Mouse (Mus musculus): ENCODE data around the gene Ss18l2. TPM values are rescaled to one million over a fixed set of nuclear protein-coding genes. Genes with fewer than 3 reads are reported as not detected.

The Ss18l2 gene
- polyA plus RNA-seq, 1 experiment from 2014 or later: 111 TPM

DNA sequence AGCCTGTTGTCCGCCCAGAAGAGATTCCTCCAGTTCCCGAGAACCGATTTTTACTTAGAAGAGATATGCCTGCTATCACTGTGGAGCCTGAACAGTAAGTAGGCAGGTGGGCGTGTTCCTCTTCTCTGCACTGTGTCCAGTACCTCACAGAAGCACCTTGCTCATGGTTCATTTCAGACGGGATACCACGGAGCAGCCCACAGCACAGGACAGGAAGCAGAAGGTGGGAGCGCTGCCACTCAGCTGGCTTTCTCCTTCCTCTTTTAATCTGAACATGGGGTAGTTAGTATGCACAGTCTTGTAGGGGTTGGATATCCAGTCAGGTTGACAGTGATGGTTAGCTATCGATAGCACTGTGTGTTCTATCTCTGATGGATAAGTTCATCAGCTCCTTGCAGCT, 33.9 kb downstream of the Ss18l2 start:
- Histone ChIP-seq H3K4me3 (ENCODE audit: low read length) (no peak overlapping the region), H3K36me3 (ENCODE audit: control insufficient read depth, insufficient read depth, low read length) (peaks cover 88% of the 10 kb centered on the region), H3K4me1 (ENCODE audit: control insufficient read depth, insufficient read depth, low read length) (no peaks in the 10 kb centered on the region), H3K4me2 (replicated peaks; ENCODE audit: low read depth, low read length) (no peak overlapping the region), H3K27ac (ENCODE audit: low read depth, low read length) (no peak overlapping the region), H3K27me3 (ENCODE audit: control insufficient read depth, insufficient read depth, low read length) (no peaks in the 10 kb centered on the region), H3K9me3 (ENCODE audit: control insufficient read depth, low read length) (no peaks in the 10 kb centered on the region), H3K9ac (ENCODE audit: low read depth, low read length) (no peak overlapping the region)
- no peak for ATAC-seq (ENCODE audit: low FRiP score, low TSS enrichment)
- WGBS: 93% methylated on average over 8 of the region's 8 CpGs

DNA sequence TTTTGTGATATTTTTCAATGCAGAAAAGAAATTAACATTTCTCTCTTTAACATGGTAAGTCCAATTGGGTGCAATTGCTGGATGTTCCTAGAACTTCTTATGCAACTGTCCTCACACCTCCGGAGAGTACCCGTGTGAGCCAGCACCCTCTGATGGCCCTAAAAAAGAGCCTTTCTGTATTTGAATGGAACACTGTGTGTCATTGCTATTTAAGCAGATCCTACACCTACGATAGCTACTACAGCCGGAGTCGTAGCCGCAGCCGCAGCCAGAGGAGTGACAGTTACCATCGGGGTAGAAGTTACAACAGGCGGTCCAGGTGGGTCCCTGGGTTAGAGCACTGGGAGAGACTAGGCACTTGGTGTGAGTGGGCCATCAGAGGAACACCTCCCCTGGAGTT, 42.6 kb downstream of the Ss18l2 start:
- Histone ChIP-seq H3K4me3 (ENCODE audit: low read length) (no peak overlapping the region), H3K27me3 (ENCODE audit: control insufficient read depth, insufficient read depth, low read length) (no peaks in the 10 kb centered on the region), H3K27ac (ENCODE audit: low read depth, low read length) (no peak overlapping the region), H3K9me3 (ENCODE audit: control insufficient read depth, low read length) (no peaks in the 10 kb centered on the region), H3K4me2 (replicated peaks; ENCODE audit: low read depth, low read length) (no peak overlapping the region), H3K4me1 (ENCODE audit: control insufficient read depth, insufficient read depth, low read length) (peaks cover 4% of the 10 kb centered on the region; the same call in 1 of the 2 replicates), H3K9ac (ENCODE audit: low read depth, low read length) (no peak overlapping the region), H3K36me3 (ENCODE audit: control insufficient read depth, insufficient read depth, low read length) (peaks cover 86% of the 10 kb centered on the region)
- WGBS: 96% methylated on average over 9 of the region's 9 CpGs
- no peak for ATAC-seq (ENCODE audit: low FRiP score, low TSS enrichment)

- no peak overlapping the region for H3K27ac ChIP-seq (ENCODE audit: low read depth, low read length)
- H3K36me3 ChIP-seq (ENCODE audit: control insufficient read depth, insufficient read depth, low read length): peaks cover 68% of the 10 kb centered on the region
- no peak overlapping the region for H3K4me3 ChIP-seq (ENCODE audit: low read length)
- H3K27me3 ChIP-seq (ENCODE audit: control insufficient read depth, insufficient read depth, low read length): no peaks in the 10 kb centered on the region
- no peak for ATAC-seq (ENCODE audit: low FRiP score, low TSS enrichment)
- peaks cover 17% of the 10 kb centered on the region; the same call in 1 of the 2 replicates for H3K4me1 ChIP-seq (ENCODE audit: control insufficient read depth, insufficient read depth, low read length)
- WGBS: 93% methylated on average over 3 of the region's 3 CpGs
- H3K4me2 ChIP-seq (replicated peaks; ENCODE audit: low read depth, low read length): no peak overlapping the region
- H3K9ac ChIP-seq (ENCODE audit: low read depth, low read length): no peak overlapping the region
- no peaks in the 10 kb centered on the region for H3K9me3 ChIP-seq (ENCODE audit: control insufficient read depth, low read length)
These were observed 44.5 kb downstream of the Ss18l2 start for GRCm38 (mm10) chr9:121754624-121755023.

DNA sequence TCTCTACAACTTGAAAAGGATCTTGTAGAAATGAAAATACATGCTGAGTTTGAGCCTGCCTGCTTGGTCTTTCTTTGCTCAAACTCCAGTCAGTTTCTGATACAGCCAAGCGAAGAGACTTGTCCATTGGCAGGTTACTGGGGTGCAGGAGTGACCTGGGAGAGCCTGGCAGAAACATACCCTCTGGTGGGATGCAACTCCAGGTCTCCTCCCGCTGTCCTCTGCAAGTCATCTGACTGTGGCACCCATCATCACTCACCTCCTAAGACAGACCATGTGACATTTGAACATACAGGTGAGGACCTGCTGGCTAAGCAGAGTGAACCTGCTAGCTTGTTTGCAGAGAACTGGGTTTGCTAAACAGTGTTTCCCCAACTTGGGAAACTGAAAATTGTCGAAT, 46.7 kb downstream of the Ss18l2 start:
- Histone ChIP-seq H3K4me3 (ENCODE audit: low read length) (no peak overlapping the region), H3K9ac (ENCODE audit: low read depth, low read length) (no peak overlapping the region), H3K4me2 (replicated peaks; ENCODE audit: low read depth, low read length) (no peak overlapping the region), H3K9me3 (ENCODE audit: control insufficient read depth, low read length) (no peaks in the 10 kb centered on the region), H3K36me3 (ENCODE audit: control insufficient read depth, insufficient read depth, low read length) (peaks cover 46% of the 10 kb centered on the region), H3K27me3 (ENCODE audit: control insufficient read depth, insufficient read depth, low read length) (no peaks in the 10 kb centered on the region), H3K4me1 (ENCODE audit: control insufficient read depth, insufficient read depth, low read length) (peaks cover 26% of the 10 kb centered on the region; the same call in 1 of the 2 replicates), H3K27ac (ENCODE audit: low read depth, low read length) (no peak overlapping the region)
- WGBS: 89% methylated on average over 3 of the region's 3 CpGs
- ATAC-seq (ENCODE audit: low FRiP score, low TSS enrichment): no peak

DNA sequence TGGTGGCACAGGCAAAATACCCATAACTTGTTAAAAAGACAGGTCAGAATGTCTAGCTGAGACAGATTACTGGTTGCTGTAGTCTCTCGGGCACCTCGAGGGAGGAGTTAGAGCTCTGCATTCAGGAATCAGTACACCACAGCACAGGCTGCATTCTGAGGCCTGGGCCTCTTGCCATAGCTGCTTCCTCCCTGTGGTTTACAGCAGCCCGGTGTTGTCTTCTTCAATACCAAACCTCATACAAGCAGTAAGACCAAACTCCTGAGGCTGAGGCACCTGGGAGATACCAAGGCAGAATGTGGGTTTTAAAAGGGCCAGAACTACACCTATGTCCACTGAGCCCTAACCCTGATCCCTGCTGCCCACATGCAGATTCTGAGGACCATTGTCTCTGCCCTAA, 47.3 kb downstream of the Ss18l2 start:
- no peak for ATAC-seq (ENCODE audit: low FRiP score, low TSS enrichment)
- 65% methylated on average over 3 of the region's 3 CpGs for WGBS
- no peaks in the 10 kb centered on the region for H3K9me3 ChIP-seq (ENCODE audit: control insufficient read depth, low read length)
- H3K4me3 ChIP-seq (ENCODE audit: low read length): no peak overlapping the region
- peaks cover 26% of the 10 kb centered on the region; the same call in 1 of the 2 replicates for H3K4me1 ChIP-seq (ENCODE audit: control insufficient read depth, insufficient read depth, low read length)
- H3K27ac ChIP-seq (ENCODE audit: low read depth, low read length): no peak overlapping the region
- peaks cover 40% of the 10 kb centered on the region for H3K36me3 ChIP-seq (ENCODE audit: control insufficient read depth, insufficient read depth, low read length)
- no peak overlapping the region for H3K9ac ChIP-seq (ENCODE audit: low read depth, low read length)
- H3K27me3 ChIP-seq (ENCODE audit: control insufficient read depth, insufficient read depth, low read length): no peaks in the 10 kb centered on the region
- no peak overlapping the region for H3K4me2 ChIP-seq (replicated peaks; ENCODE audit: low read depth, low read length)

GRCm38 (mm10) chr9:121757835-121758814, 48.0 kb downstream of the Ss18l2 start:
- no peak overlapping the region for H3K27ac ChIP-seq (ENCODE audit: low read depth, low read length)
- peak overlapping the region; percentile 94 for H3K4me2 ChIP-seq (replicated peaks; ENCODE audit: low read depth, low read length)
- peaks cover 26% of the 10 kb centered on the region; the same call in 1 of the 2 replicates for H3K4me1 ChIP-seq (ENCODE audit: control insufficient read depth, insufficient read depth, low read length)
- H3K9ac ChIP-seq (ENCODE audit: low read depth, low read length): 0 out of 2 replicates have a peak overlapping the region, but pooled peaks have one; percentile 92
- peak overlapping the region; percentile 86 for H3K4me3 ChIP-seq (ENCODE audit: low read length)
- 47% methylated on average over 10 of the region's 10 CpGs for WGBS
- ATAC-seq (ENCODE audit: low FRiP score, low TSS enrichment): no peak
- peaks cover 42% of the 10 kb centered on the region for H3K36me3 ChIP-seq (ENCODE audit: control insufficient read depth, insufficient read depth, low read length)
- no peaks in the 10 kb centered on the region for H3K27me3 ChIP-seq (ENCODE audit: control insufficient read depth, insufficient read depth, low read length)
- H3K9me3 ChIP-seq (ENCODE audit: control insufficient read depth, low read length): no peaks in the 10 kb centered on the region

DNA sequence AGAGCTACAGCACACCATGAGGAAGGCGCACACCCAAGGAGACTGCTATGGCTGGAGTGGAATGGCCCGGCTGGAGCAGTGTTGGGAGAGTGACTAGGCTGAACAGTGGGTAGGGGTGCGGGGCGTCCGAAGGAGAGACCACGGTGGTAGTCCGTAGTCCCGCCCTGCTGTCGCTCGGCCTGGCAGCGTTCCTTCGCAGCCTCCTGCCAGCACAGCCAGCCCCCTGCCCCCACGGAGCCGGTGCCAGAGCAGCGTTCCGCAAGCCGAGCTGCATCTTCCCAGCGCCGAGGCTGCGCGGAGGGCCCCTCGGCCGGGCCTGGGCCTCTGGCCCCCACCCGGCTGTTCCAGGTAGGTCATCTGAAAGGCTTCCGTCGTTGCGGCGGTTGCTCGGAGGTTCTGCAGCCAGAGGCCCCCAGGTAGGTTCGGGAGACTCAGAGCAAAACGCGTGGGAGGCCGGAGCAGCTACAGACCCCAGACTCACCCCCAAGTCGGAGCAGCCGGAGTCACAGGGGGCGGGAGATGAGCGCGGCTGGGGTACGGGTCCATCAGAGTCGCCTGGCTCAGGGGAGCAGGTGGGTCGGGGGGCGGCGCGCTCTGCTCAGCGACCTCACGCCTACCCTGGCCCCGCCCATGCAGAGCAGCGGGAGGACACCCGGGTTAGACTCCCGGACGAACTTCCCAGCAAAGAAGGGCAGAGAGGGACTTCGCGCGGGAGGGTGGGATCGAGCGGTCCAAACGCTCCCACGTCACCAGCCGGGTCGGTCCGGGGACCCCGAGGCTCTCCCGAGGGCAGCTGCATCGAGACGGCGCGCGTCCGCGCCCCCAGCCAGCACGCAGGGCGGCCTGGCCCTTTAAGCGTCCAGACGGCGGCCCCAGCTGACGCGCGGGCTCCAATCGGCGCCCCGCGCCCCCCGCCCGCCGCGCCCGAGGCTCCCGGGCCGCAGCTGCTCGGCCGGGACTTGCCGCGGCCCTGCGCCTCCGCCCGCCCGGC, 49.3 kb downstream of the Ss18l2 start, which contains the start of gene Zfp651:
Gene Zfp651 (plus strand): TSS at position 240 of the 991 bp plus-strand sequence.
- peaks cover 26% of the 10 kb centered on the region; the same call in 1 of the 2 replicates for H3K4me1 ChIP-seq (ENCODE audit: control insufficient read depth, insufficient read depth, low read length)
- peak within 1 kb of the TSS; percentile 92 for H3K9ac ChIP-seq (ENCODE audit: low read depth, low read length)
- no peaks in the 10 kb centered on the region for H3K27me3 ChIP-seq (ENCODE audit: control insufficient read depth, insufficient read depth, low read length)
- H3K4me2 ChIP-seq (replicated peaks; ENCODE audit: low read depth, low read length): peak within 1 kb of the TSS; percentile 94
- peaks cover 38% of the 10 kb centered on the region for H3K36me3 ChIP-seq (ENCODE audit: control insufficient read depth, insufficient read depth, low read length)
- peak within 1 kb of the TSS; percentile 93 for H3K27ac ChIP-seq (ENCODE audit: low read depth, low read length)
- 1% methylated on average over 80 of the region's 97 CpGs for WGBS
- ATAC-seq (ENCODE audit: low FRiP score, low TSS enrichment): peak; percentile 75
- peak within 1 kb of the TSS; percentile 86 for H3K4me3 ChIP-seq (ENCODE audit: low read length)
- H3K9me3 ChIP-seq (ENCODE audit: control insufficient read depth, low read length): no peaks in the 10 kb centered on the region

- peaks cover 37% of the 10 kb centered on the region for H3K36me3 ChIP-seq (ENCODE audit: control insufficient read depth, insufficient read depth, low read length)
- H3K27ac ChIP-seq (ENCODE audit: low read depth, low read length): peak overlapping the region; percentile 93
- peak overlapping the region; percentile 94 for H3K4me2 ChIP-seq (replicated peaks; ENCODE audit: low read depth, low read length)
- no peaks in the 10 kb centered on the region for H3K27me3 ChIP-seq (ENCODE audit: control insufficient read depth, insufficient read depth, low read length)
- ATAC-seq (ENCODE audit: low FRiP score, low TSS enrichment): peak; percentile 74
- H3K9me3 ChIP-seq (ENCODE audit: control insufficient read depth, low read length): no peaks in the 10 kb centered on the region
- peak overlapping the region; percentile 92 for H3K9ac ChIP-seq (ENCODE audit: low read depth, low read length)
- H3K4me3 ChIP-seq (ENCODE audit: low read length): peak overlapping the region; percentile 86
- peaks cover 26% of the 10 kb centered on the region; the same call in 1 of the 2 replicates for H3K4me1 ChIP-seq (ENCODE audit: control insufficient read depth, insufficient read depth, low read length)
- WGBS: 1% methylated on average over 31 of the region's 43 CpGs
These were observed 50.4 kb downstream of the Ss18l2 start for GRCm38 (mm10) chr9:121760271-121761090.
